Mouse (Mus musculus): ENCODE measurements around the gene Mrpl48.

DNA sequence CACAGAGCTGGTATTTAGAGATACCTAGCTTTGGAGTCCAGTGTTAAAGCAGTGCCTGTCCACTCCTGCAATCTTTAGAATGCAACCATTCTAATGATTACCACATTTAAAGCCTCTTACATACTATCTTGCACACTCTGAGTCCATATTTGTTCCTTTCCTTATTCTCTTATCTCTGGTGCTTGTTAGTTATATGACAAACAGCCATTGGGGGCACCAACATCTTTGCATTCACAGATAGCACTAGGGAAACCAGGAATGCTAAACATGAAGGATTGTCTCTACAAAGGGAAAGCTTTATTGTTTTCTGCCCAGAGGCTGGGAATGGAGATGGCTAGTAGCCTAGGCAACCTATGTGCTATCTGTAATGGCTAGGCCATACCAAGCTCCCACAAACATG, 38.2 kb downstream of the Mrpl48 start:
- TF ChIP-seq CTCF (conservative IDR thresholded peaks at IDR 0.05; ENCODE audit: low read length) (no peak), POU5F1 (IDR thresholded peaks at IDR 0.05; ENCODE audit: borderline replicate concordance, low read length) (no peak)

Measured in E14TG2a.4 (cell line).